Mouse (Mus musculus) C2C12 (cell line): ENCODE results near the gene Emcn.

Source experiments
- CTCF ChIP-seq: IDR thresholded peaks from one replicate; pipeline ENCODE4 v1.5.1; 2011; ENCODE audit not compliant: control insufficient read depth, insufficient read depth, insufficient read length
- MYOG ChIP-seq: IDR thresholded peaks from one replicate; pipeline ENCODE4 v1.6.1; 2011; ENCODE audit not compliant: control insufficient read depth, insufficient read length; ENCODE audit errors: extremely low read depth

DNA sequence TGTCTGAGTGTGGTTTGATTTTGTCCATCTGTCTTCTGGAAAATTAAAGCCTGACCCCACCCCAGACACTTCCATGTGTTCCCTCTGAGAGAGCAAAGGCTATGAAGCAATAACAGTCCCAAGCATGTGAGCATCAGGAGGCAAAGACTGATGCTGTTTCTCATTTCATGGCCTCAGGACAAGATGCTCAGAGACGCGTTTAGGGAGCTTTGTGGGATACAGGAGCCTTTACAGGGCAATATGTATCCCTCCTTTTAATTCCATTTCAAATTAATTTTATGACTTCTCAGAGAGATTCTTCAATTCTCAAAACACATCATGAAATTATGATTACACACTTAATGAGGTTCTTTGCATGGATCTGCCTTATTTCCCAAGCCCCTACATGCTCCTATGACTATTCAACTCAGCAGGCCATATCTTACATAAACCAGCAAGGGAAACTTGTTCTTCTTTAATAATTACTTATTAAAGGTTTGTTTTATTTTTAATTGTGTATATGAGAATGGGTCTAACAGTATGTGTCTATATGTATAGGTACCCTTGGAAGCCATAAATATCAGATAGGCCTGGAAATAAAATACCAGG lies 27.0 kb upstream of the Emcn start:
- TF ChIP-seq MYOG: no peak
- no peak for TF ChIP-seq CTCF
